Mouse (Mus musculus) MEL-GATA-1-ER (cell line): Measurements from ENCODE around the gene Macrod1.

Experiments used
- DNase-seq: peaks from one replicate; pipeline ENCODE4 v3.0.0-alpha.2; 2012; ENCODE audit warnings: low read depth; ENCODE audit errors: extremely low read depth

Macrod1 gene

DNA sequence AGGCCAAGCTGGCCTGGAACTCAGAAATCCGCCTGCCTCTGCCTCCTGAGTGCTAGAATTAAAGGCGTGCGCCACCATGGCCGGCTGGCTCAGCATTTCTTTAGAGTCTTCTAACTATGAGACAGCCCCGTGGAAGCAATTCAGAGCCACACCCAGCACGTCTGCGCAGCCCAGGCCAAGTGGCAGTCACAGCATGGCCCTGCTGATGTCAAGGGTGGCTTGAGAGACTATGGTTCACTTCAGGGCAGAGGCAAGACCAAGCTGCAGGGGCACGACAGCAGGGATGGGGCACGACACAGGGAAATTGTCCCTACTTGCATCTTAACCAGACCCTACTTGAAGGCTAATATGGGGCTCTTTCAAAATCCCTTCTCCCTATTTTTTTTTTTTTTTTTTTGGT, 178.9 kb downstream of the Macrod1 start:
- no peak for DNase-seq

DNA sequence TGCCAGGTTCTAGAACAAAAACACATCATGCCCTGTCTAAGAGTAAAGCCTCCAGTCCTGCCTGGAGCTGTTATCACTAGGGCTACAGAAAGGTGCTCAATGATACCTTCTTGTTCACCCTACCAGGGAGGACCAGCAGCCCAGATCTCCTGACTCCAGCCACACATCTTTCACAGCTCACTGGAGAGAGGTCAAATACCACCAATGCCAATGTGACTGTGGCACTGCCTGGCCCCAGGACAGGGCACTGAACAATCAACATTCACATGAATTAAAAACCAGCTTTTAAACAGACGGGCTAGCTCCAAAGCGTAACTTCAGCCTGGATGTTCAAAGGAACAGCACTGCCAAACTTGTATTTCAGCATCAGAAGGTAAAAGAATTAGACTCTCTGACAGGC, 179.4 kb downstream of the Macrod1 start:
- DNase-seq, result no peak

DNA sequence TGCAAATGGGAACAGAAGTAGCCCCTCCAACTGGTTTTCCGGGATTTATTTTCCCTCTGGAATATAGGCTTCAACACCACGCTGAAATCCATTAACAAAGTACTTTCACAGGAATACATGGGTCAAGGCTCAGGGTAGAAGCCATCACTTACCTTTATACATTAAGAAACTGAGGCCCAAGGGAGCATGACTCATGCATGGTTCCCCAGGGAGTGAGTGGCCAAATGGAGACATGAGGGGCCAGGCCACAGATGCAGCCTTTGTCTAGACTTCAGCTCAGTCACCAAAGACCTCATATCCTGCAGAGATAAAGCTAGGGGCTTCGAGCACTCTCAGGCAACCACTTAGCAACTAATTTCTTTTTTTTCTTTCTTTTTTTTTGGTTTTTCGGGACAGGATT, 180.1 kb downstream of the Macrod1 start:
- DNase-seq, result no peak

GRCm38 (mm10) chr19:7239574-7239973, 183.0 kb downstream of the Macrod1 start:
- no peak for DNase-seq

- peak; percentile 16 for DNase-seq
Measured at GRCm38 (mm10) chr19:7240291-7240690, 183.7 kb downstream of the Macrod1 start.

GRCm38 (mm10) chr19:7240782-7241690, 184.4 kb downstream of the Macrod1 start, which contains the start of gene Naa40:
TSS of gene Naa40 (minus strand) at chr19:7241183.
- DNase-seq, result peak; percentile 71

GRCm38 (mm10) chr19:7246021-7246420, 189.4 kb downstream of the Macrod1 start:
- peak; percentile 57 for DNase-seq
